21 mouse cellular contexts compared by ENCODE assay signal in genomic region chr10:102881824-102882438, GRCm38 (mm10).
DNase-seq lines count a peak whose midpoint lies in the region; ATAC-seq lines count a peak whose summit lies in the region.
"Had no signal": no experiment of that assay in that cellular context is flagged by ENCODE, and none has a peak within 500 bp of the region (broad histone marks: within the 10 kb centered on the region; RNA-seq: fewer than 3 reads in every experiment).

No protein-coding gene starts in this region.

- DNase-seq in embryo, embryonic 10.5 days (ENCODE audit: low spot score): peak; percentile 10
- DNase-seq in embryo, embryonic 9.5 days (ENCODE audit: extremely low spot score): no peak
- DNase-seq in embryonic facial prominence, embryonic 11.5 days (ENCODE audit: low spot score): peak; percentile 41
- DNase-seq in left cerebral cortex, adult 18-20 months (ENCODE audit: low spot score in 2 of 2): no peak
- DNase-seq in adrenal gland, postnatal 10 days: no peak
- no peak for DNase-seq in spleen, adult 12 weeks (ENCODE audit: low spot score)
- DNase-seq: adrenal gland, adult 2 months; adrenal gland, postnatal 14 days; adrenal gland, postnatal 36 days; cerebellum, adult 11-12 months; cerebellum, adult 2 months; cerebellum, adult 9-10 months; cerebellum, postnatal 14 days; cerebellum, postnatal 36 days had no signal

- no peak; the same call in 1 of the 2 replicates for ATAC-seq in embryonic facial prominence, embryonic 11.5 days (replicated peaks; ENCODE audit: insufficient number of reproducible peaks, low FRiP score, low TSS enrichment, low read depth)
- ATAC-seq in embryonic facial prominence, embryonic 13.5 days (ENCODE audit: insufficient number of reproducible peaks, insufficient read depth, low FRiP score, low TSS enrichment, low read depth): peak; percentile 68
- peak; percentile 57 for ATAC-seq in embryonic facial prominence, embryonic 15.5 days (ENCODE audit: insufficient number of reproducible peaks, low FRiP score, low TSS enrichment, low read depth)
- ATAC-seq: forebrain, embryonic 14.5 days; forebrain, embryonic 16.5 days had no signal

- H3K4me3 ChIP-seq in embryonic facial prominence, embryonic 11.5 days (ENCODE audit: low read depth, low read length): no peak overlapping the region
- no peak overlapping the region for H3K4me3 ChIP-seq in embryonic facial prominence, embryonic 13.5 days
- H3K4me3 ChIP-seq in embryonic facial prominence, embryonic 15.5 days (replicated peaks): no peak overlapping the region
- H3K4me3 ChIP-seq: erythroblast, embryonic 14.5 days; forebrain, embryonic 10.5 days; forebrain, embryonic 12.5 days had no signal

- no peaks in the 10 kb centered on the region for H3K27me3 ChIP-seq in embryonic facial prominence, embryonic 11.5 days (ENCODE audit: control insufficient read depth, insufficient read depth, low read length)
- H3K27me3 ChIP-seq in embryonic facial prominence, embryonic 13.5 days: no peaks in the 10 kb centered on the region
- no peaks in the 10 kb centered on the region for H3K27me3 ChIP-seq in embryonic facial prominence, embryonic 15.5 days
- H3K27me3 ChIP-seq: forebrain, embryonic 12.5 days had no signal

- H3K9me3 ChIP-seq in embryonic facial prominence, embryonic 11.5 days (replicated peaks; ENCODE audit: control insufficient read depth, low read length): no peaks in the 10 kb centered on the region
- no peaks in the 10 kb centered on the region for H3K9me3 ChIP-seq in embryonic facial prominence, embryonic 13.5 days
- H3K9me3 ChIP-seq in embryonic facial prominence, embryonic 15.5 days (replicated peaks): no peaks in the 10 kb centered on the region
- H3K9me3 ChIP-seq: forebrain, embryonic 10.5 days; forebrain, embryonic 12.5 days had no signal

- no peaks in the 10 kb centered on the region for H3K4me1 ChIP-seq in embryonic facial prominence, embryonic 11.5 days (ENCODE audit: control insufficient read depth, insufficient read depth, low read length)
- peaks cover 21% of the 10 kb centered on the region for H3K4me1 ChIP-seq in embryonic facial prominence, embryonic 13.5 days
- no peaks in the 10 kb centered on the region for H3K4me1 ChIP-seq in embryonic facial prominence, embryonic 15.5 days
- H3K4me1 ChIP-seq: forebrain, embryonic 12.5 days had no signal

- no peak overlapping the region for H3K27ac ChIP-seq in embryonic facial prominence, embryonic 11.5 days (replicated peaks; ENCODE audit: low read depth, low read length)
- peak overlapping the region; percentile 86 for H3K27ac ChIP-seq in embryonic facial prominence, embryonic 13.5 days
- H3K27ac ChIP-seq in embryonic facial prominence, embryonic 15.5 days (replicated peaks): peak overlapping the region; percentile 58
- H3K27ac ChIP-seq: forebrain, embryonic 10.5 days; forebrain, embryonic 12.5 days had no signal

- no peaks in the 10 kb centered on the region for H3K36me3 ChIP-seq in embryonic facial prominence, embryonic 11.5 days (replicated peaks; ENCODE audit: control insufficient read depth, insufficient read depth, low read depth, low read length)
- H3K36me3 ChIP-seq in embryonic facial prominence, embryonic 13.5 days: no peaks in the 10 kb centered on the region
- H3K36me3 ChIP-seq in embryonic facial prominence, embryonic 15.5 days: no peaks in the 10 kb centered on the region
- H3K36me3 ChIP-seq: forebrain, embryonic 10.5 days; forebrain, embryonic 12.5 days had no signal

- no peak overlapping the region for H3K4me2 ChIP-seq in embryonic facial prominence, embryonic 11.5 days (ENCODE audit: low read depth, low read length)
- H3K4me2 ChIP-seq in embryonic facial prominence, embryonic 13.5 days: peak overlapping the region; percentile 37
- 0 out of 2 replicates have a peak overlapping the region, but pooled peaks have one; percentile 2 for H3K4me2 ChIP-seq in embryonic facial prominence, embryonic 15.5 days (replicated peaks)
- H3K4me2 ChIP-seq: forebrain, embryonic 12.5 days had no signal

- no peak overlapping the region for H3K9ac ChIP-seq in embryonic facial prominence, embryonic 11.5 days (replicated peaks; ENCODE audit: low read length)
- no peak overlapping the region for H3K9ac ChIP-seq in embryonic facial prominence, embryonic 13.5 days
- no peak overlapping the region for H3K9ac ChIP-seq in embryonic facial prominence, embryonic 15.5 days
- H3K9ac ChIP-seq: forebrain, embryonic 12.5 days had no signal

- 36% methylated on average over 6 of the region's 6 CpGs for WGBS in embryonic facial prominence, embryonic 11.5 days
- 15% methylated on average over 6 of the region's 6 CpGs for WGBS in embryonic facial prominence, embryonic 13.5 days
- 24% methylated on average over 6 of the region's 6 CpGs for WGBS in embryonic facial prominence, embryonic 15.5 days

Comparison
In these comparisons a context has a peak if more than half of its experiments do, and no peak if none do; other contexts are left out.
1. DNase-seq: peak in embryo, embryonic 10.5 days (single experiment) and embryonic facial prominence, embryonic 11.5 days (single experiment); none in embryo, embryonic 9.5 days (single experiment), left cerebral cortex, adult 18-20 months (0 of 2), adrenal gland, postnatal 10 days (single experiment) and spleen, adult 12 weeks (single experiment).